Mouse (Mus musculus) adrenal gland, postnatal 36 days (tissue): ENCODE data around the gene Sh3rf3. TPM values are rescaled to one million over a fixed set of nuclear protein-coding genes. Genes with fewer than 3 reads are reported as not detected.

Experiments used
- DNase-seq, 2 experiments: peaks; one replicate each; pipeline ENCODE4 v3.0.0; 2021; ENCODE audit warnings: mixed read lengths in 1 of 2
- long read RNA-seq, 2 experiments: library from polyadenylated mRNA; stranded (forward); transcript quantifications; one replicate each; pipeline ENCODE4 v2.0.0; 2021; ENCODE audit warnings: borderline sequencing depth in 2 of 2
- total RNA-seq, 2 experiments: library from RNA; stranded (reverse); gene quantifications; 2 replicates each; pipeline ENCODE4 v1.2.3; 2021

Gene Sh3rf3
- total RNA-seq: under 1 TPM; 0.86 to 0.95 TPM
- long read RNA-seq, experiment 1: 0 reads
- long read RNA-seq, experiment 2: 0 reads

- peak; percentile 15 to 33 for DNase-seq
Measured at GRCm38 (mm10) chr10:58813081-58813800, at the start of gene Sh3rf3. Gene Sh3rf3 (plus strand): TSS chr10:58813359.

DNA sequence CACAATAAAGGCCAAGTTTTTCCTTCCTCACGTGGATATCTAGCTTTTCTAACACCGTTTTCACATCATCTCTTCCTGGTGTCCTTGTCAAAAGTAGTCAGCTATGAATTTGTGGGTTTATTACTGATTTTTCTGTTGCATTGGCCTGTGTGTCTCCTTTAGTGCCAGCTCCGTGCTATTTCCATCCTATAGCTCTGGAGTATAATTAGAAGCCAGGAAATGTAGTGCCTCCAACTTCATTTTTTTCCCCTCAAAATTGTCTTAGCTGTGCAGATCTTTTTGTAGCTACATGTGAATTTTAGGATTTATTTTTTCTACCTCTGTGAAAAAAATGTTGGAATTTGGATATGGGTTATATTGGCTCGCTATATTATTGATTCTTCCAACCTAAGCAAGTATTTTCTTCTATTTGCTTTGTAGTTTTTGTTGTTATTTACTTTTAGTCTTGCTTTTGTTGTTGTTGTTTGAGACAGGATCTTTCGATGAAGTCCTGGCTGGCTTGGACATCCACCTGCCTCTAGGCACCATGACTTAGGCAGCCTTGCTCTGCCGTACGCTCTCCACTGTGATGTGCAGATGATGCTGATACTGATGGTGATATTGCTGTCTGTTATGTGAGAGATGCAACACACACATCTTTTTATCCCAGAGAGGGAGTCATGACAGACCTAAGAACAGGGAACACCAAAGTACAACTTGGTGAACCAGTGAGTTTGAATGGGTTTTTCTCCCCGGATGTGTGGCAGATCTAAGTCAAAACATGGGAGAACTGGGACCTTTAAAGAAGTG, 24.5 kb upstream of the Sh3rf3 start:
- DNase-seq: no peak

GRCm38 (mm10) chr10:58797555-58797954, 15.6 kb upstream of the Sh3rf3 start:
- DNase-seq: no peak

GRCm38 (mm10) chr10:58798156-58798555, 15.0 kb upstream of the Sh3rf3 start:
- DNase-seq: no peak

- no peak for DNase-seq
Measured at GRCm38 (mm10) chr10:58800996-58801433, 12.1 kb upstream of the Sh3rf3 start.

DNA sequence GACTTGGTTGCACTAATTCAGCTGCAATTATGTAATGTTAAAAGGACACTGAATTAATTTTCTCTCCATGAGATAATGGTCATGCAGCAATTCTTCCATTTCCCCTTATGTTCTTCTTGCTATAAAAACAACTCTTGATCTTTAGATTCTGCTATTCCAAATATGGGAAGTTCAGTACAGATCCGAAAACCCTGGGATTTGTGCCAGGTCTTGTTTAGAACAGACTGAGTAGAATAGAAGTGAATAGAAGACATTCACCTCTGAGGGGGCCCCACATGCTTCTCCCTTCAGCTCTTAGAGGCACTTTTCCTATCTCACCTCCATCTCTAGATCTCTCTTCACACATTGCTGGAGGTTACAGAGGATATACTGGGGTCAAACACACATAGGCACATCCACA, 10.8 kb upstream of the Sh3rf3 start:
- DNase-seq: no peak

GRCm38 (mm10) chr10:58807956-58808355, 5.2 kb upstream of the Sh3rf3 start:
- no peak for DNase-seq

DNA sequence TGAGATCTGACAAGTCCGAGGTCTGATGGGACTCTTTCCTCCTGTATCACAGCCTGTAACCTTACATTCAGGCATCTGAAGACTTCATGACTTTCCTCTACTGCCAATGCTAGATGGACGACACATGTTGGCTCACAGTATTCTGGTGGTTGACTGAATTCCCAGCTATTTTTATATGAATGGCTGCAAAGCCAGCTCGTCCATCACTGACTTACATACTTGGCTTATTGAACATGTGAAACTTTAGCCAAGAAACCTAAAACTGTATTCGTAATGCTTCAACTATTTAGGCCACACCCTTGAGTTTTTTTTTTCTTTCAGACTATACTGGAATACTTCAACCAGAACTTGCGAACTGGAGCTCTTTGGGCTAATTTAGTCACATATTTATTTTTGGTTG, 3.0 kb upstream of the Sh3rf3 start:
- DNase-seq: no peak

DNA sequence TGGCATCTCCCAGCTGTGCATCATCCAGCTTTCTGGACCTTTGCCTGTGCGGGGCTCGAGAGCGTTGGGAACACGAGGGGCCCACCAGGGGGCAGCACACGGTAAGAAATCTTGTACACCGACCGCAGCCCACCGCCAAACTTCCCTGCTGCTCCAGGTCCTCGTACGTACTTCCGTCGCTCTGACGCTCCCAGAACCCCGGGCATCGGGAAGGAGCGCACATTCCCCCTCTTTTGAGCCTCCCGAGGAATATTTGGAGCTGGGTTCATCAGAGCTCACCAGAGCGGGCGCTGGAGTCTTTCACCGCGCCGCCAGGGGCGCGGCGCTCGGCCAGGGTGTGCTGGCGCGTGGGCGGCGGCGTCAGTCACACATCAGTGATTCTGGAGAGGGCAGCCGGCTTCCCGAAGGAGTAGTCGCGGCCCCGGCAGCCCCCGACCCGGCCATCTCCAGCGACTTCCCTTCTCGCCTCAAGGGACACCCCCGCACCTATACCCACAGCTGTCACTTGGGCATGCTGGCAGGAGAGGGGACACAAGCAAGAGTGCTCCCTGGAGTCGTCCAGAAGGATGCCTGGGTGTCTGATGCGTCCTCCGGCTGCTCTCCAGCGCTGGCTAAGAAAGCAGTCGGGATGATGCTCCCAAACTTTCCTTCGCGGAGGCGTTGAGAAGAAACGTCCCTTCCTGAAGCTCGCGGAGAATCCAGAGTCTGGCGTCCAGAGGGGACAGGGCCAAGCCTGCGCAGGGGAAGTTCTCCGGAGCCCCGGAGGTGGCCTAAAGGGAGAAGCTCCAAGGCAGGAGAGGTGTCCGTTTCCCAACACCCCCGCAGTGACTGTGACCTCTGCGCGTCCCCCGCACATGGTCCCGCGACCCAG, 714 bp upstream of the Sh3rf3 start:
- peak; percentile 77 to 88 for DNase-seq

- DNase-seq: peak in 1 of 2 experiments; percentile 1
Measured at GRCm38 (mm10) chr10:58813801-58814191, 637 bp downstream of the Sh3rf3 start.

DNA sequence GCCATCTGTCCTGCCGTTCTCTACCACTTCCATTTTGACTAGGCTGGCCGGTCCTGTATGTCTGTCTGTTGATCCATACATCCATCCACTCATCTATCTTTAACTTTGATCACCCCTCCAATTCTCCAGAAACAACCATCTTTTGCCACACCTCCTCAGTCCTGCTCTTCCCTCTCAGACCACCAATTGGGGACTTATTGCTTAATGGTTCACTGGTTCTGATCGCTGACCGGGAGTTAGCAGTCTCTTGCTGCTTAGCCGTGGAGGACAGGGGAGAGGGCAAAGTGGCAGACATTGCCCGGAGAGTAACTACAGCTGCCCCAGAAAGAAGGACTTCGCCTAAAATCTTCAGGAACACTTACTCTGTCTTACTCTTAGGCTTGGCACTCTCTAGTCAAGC, 1.3 kb downstream of the Sh3rf3 start:
- no peak for DNase-seq

DNA sequence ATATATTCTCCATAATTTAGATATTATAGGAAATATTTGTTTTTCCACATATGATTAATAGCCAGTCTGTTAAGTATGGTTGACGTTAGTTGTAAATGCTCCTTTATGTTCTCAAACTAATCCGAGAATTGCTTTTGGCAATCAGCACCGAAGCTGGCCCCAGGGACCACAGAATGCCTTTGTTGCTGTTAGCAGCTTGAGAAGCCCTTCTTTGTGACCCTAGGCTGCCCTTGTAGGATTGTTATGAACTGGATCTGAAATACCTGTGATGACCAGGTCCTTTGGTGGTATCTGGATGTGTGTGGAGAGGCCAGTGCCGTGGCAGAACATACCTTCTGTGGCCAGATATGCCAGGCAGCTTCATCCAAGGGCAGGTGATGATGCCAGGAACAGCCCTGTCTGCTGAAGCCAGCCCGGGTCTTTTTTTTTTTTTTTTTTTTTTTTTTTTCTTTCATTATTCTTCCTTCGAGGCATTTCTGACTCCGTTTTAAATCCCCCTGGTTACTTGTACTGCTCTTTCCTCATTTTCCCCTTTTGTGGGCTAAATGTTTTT, 10.9 kb downstream of the Sh3rf3 start:
- DNase-seq: no peak

- no peak for DNase-seq
Measured at GRCm38 (mm10) chr10:58829251-58830111, 16.3 kb downstream of the Sh3rf3 start.

GRCm38 (mm10) chr10:58833146-58833545, 20.0 kb downstream of the Sh3rf3 start:
- no peak for DNase-seq

DNA sequence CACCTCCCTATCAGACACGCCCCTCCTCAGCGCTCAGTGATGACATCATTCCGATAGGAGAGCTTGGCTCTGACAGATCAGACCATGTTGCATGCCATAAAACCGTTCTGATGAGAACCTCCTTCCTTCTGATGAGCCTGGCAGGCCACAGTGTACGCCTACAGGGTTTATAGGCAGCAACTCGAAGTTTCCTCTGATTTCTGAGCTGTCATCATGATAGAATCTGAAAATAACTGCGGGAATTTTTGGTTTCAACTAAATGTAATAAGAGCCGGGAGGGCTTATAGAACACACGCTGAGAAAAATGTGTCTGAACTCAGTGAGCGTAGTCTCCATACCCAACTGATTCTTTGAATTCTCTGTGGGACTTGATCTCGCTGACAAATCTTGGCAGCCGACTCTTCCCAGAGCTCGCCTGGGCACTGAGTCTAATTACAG, 20.6 kb downstream of the Sh3rf3 start:
- DNase-seq: no peak

- DNase-seq: no peak
Measured at GRCm38 (mm10) chr10:58836391-58836790, 23.2 kb downstream of the Sh3rf3 start.

GRCm38 (mm10) chr10:58837504-58837903, 24.3 kb downstream of the Sh3rf3 start:
- DNase-seq: no peak

DNA sequence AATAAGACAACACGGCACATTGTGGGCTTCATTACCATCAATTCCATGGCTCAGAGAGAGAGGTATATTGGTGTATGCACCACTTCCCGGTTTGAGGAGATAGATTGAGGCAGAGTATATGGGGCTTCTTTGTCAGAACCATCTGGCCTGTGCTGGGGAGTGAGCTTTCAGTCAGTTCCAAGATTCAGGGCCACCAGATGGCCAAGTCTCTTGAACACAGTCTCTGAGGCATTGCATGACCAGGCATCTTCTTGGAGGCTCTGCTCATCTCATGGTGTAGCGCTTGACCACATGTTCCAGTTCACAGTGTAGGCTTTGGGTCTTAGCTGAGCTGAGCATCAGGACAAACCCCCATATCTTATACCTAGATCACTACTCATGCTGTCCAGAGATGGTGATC, 28.8 kb downstream of the Sh3rf3 start:
- DNase-seq: no peak

- DNase-seq: no peak
Measured at GRCm38 (mm10) chr10:58843100-58843499, 29.9 kb downstream of the Sh3rf3 start.

DNA sequence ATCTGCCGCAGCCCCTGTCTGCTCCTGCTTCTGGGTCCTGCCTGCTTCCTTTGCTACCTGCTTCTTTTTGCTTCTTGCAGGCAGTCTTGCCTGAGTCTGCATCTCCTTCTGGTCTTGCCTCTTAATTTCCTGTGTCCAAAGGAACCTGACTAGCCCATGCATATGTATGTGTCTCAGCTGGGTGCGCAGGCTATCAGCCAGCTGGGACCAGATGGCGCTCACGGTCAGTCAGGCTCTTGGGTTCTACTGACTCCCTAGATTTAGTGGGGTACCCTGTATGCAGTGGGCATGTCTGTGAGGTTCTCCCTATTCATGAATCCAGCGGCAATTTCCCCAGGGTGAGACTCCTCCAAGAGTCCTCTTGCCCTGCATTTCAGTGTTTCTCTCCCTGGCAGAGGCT, 35.0 kb downstream of the Sh3rf3 start:
- no peak for DNase-seq

DNA sequence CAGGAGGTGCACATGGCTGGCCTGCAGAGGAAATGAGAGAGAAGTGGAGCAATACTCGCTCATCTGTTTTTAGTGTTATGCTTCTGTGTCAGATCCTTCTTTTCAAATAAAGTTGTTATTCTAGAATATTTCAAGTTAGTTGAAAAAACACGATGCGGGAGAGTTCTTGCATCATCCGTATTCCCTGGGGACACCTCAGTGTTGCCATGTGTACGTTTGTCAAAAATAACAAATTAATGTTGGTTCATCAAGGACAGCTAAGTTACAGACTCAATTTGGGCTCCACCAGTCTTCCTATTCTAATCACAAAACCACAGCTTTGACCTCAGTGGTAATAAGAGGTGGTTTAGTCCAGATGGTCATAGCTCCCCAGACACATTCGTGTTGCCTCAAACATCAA, 35.4 kb downstream of the Sh3rf3 start:
- no peak for DNase-seq
